Mouse (Mus musculus): ENCODE data around the gene Defa23. TPM values are rescaled to one million over a fixed set of nuclear protein-coding genes. Genes with fewer than 3 reads are reported as not detected.

Gene Defa23
- polyA plus RNA-seq (2014; fragmentation: Illumina TruSeq; extraction: RNeasy Lipid Tissue Mini Kit (QIAGEN cat#74804); ENCODE audit: low read depth, low replicate concordance), result not detected

GRCm38 (mm10) chr8:21054747-21055146 lies at the start of gene Defa23:
Gene Defa23, plus strand, starts transcription at chr8:21055047.

GRCm38 (mm10) chr8:21025245-21025644 lies 29.6 kb upstream of the Defa23 start, which contains the start of gene Defa21:
Gene Defa21, plus strand, starts transcription at chr8:21025545.

GRCm38 (mm10) chr8:21064738-21065137 lies 9.9 kb downstream of the Defa23 start, which contains the start of gene Defa35:
Gene Defa35, plus strand, starts transcription at chr8:21065038.

GRCm38 (mm10) chr8:21084142-21084541 lies 29.3 kb downstream of the Defa23 start, which contains the start of gene Defa25:
Gene Defa25, plus strand, starts transcription at chr8:21084442.

GRCm38 (mm10) chr8:21095950-21096349 lies 41.1 kb downstream of the Defa23 start, which contains the start of gene Gm14851:
Gene Gm14851, minus strand, starts transcription at chr8:21096050.

Other genes with a start within 250 kb of the Defa23 start
- gene Defb33, start 162.4 kb upstream of the Defa23 start, polyA plus RNA-seq (2014; fragmentation: Illumina TruSeq; extraction: RNeasy Lipid Tissue Mini Kit (QIAGEN cat#74804); ENCODE audit: low read depth, low replicate concordance), result not detected
- gene Gm15056, start 152.4 kb upstream of the Defa23 start, polyA plus RNA-seq (2014; fragmentation: Illumina TruSeq; extraction: RNeasy Lipid Tissue Mini Kit (QIAGEN cat#74804); ENCODE audit: low read depth, low replicate concordance), result not detected
- gene Gm6040, start 133.0 kb upstream of the Defa23 start, polyA plus RNA-seq (2014; fragmentation: Illumina TruSeq; extraction: RNeasy Lipid Tissue Mini Kit (QIAGEN cat#74804); ENCODE audit: low read depth, low replicate concordance), result not detected
- gene AY761185, start 110.3 kb upstream of the Defa23 start, polyA plus RNA-seq (2014; fragmentation: Illumina TruSeq; extraction: RNeasy Lipid Tissue Mini Kit (QIAGEN cat#74804); ENCODE audit: low read depth, low replicate concordance), result not detected
- not detected for gene Defa21, start 29.5 kb upstream of the Defa23 start, polyA plus RNA-seq (2014; fragmentation: Illumina TruSeq; extraction: RNeasy Lipid Tissue Mini Kit (QIAGEN cat#74804); ENCODE audit: low read depth, low replicate concordance)
- gene Defa35, start 10.0 kb downstream of the Defa23 start, polyA plus RNA-seq (2014; fragmentation: Illumina TruSeq; extraction: RNeasy Lipid Tissue Mini Kit (QIAGEN cat#74804); ENCODE audit: low read depth, low replicate concordance), result not detected
- not detected for gene Defa25, start 29.4 kb downstream of the Defa23 start, polyA plus RNA-seq (2014; fragmentation: Illumina TruSeq; extraction: RNeasy Lipid Tissue Mini Kit (QIAGEN cat#74804); ENCODE audit: low read depth, low replicate concordance)
- not detected for gene Gm14851, start 41.0 kb downstream of the Defa23 start, polyA plus RNA-seq (2014; fragmentation: Illumina TruSeq; extraction: RNeasy Lipid Tissue Mini Kit (QIAGEN cat#74804); ENCODE audit: low read depth, low replicate concordance)
- not detected for gene Defa30, start 79.6 kb downstream of the Defa23 start, polyA plus RNA-seq (2014; fragmentation: Illumina TruSeq; extraction: RNeasy Lipid Tissue Mini Kit (QIAGEN cat#74804); ENCODE audit: low read depth, low replicate concordance)
- not detected for gene Defa22, start 107.2 kb downstream of the Defa23 start, polyA plus RNA-seq (2014; fragmentation: Illumina TruSeq; extraction: RNeasy Lipid Tissue Mini Kit (QIAGEN cat#74804); ENCODE audit: low read depth, low replicate concordance)
- gene Defa31, start 136.6 kb downstream of the Defa23 start, polyA plus RNA-seq (2014; fragmentation: Illumina TruSeq; extraction: RNeasy Lipid Tissue Mini Kit (QIAGEN cat#74804); ENCODE audit: low read depth, low replicate concordance), result not detected
- gene Gm15293, start 146.5 kb downstream of the Defa23 start, polyA plus RNA-seq (2014; fragmentation: Illumina TruSeq; extraction: RNeasy Lipid Tissue Mini Kit (QIAGEN cat#74804); ENCODE audit: low read depth, low replicate concordance), result not detected
- not detected for gene Gm15292, start 194.7 kb downstream of the Defa23 start, polyA plus RNA-seq (2014; fragmentation: Illumina TruSeq; extraction: RNeasy Lipid Tissue Mini Kit (QIAGEN cat#74804); ENCODE audit: low read depth, low replicate concordance)